ENCODE assay signal across 15 mouse cellular contexts in the genomic region with DNA sequence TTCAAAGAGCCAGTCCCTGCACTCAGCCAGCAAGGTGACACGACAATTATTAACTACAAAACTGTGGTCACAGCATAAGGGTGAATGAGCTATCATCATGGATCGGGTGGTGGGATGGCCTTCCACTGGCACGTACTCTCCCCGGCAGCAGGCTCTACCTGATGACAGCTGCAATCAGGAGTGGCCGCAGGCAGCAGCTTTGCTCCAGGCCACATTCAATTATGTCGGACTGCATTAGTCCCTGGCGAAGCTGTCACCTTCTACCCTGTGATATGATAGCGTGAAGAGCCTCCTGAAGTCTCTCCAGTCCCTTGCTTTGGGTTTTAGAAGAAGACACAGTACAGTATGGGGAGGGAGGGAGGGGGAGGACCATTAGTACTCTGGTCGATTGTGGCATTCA.
A peak's percentile ranks its signal among the peaks of the same experiment; 100 is the strongest.
DNase-seq lines count a peak whose midpoint lies in the region; ATAC-seq and TF ChIP-seq lines count a peak whose summit lies in the region.
"Had no signal": no experiment of that assay in that cellular context is flagged by ENCODE, and none has a peak within 500 bp of the region (broad histone marks: within the 10 kb centered on the region; RNA-seq: fewer than 3 reads in every experiment).

No protein-coding gene starts in this region.

- H3K4me3 ChIP-seq in heart, embryonic 12.5 days, result no peak overlapping the region
- H3K4me3 ChIP-seq in heart, adult 2 months, result no peak overlapping the region
- no peak overlapping the region for H3K4me3 ChIP-seq in midbrain, embryonic 14.5 days (replicated peaks; ENCODE audit: low read depth, low read length)
- H3K4me3 ChIP-seq in lung, postnatal 0 days (ENCODE audit: low read depth, low read length), result no peak overlapping the region
- H3K4me3 ChIP-seq: forebrain, embryonic 15.5 days; limb, embryonic 15.5 days had no signal

- H3K36me3 ChIP-seq in heart, embryonic 12.5 days, result no peaks in the 10 kb centered on the region
- no peaks in the 10 kb centered on the region for H3K36me3 ChIP-seq in heart, adult 2 months (ENCODE audit: control insufficient read depth, insufficient read depth, low read length)
- no peaks in the 10 kb centered on the region for H3K36me3 ChIP-seq in midbrain, embryonic 14.5 days (ENCODE audit: control insufficient read depth, insufficient read depth, low read length)
- H3K36me3 ChIP-seq in lung, postnatal 0 days (ENCODE audit: insufficient read depth, low read length), result no peaks in the 10 kb centered on the region
- H3K36me3 ChIP-seq: forebrain, embryonic 15.5 days; limb, embryonic 15.5 days had no signal

- no peaks in the 10 kb centered on the region for H3K9me3 ChIP-seq in heart, embryonic 12.5 days (replicated peaks)
- no peaks in the 10 kb centered on the region for H3K9me3 ChIP-seq in midbrain, embryonic 14.5 days (ENCODE audit: control insufficient read depth, low read length)
- no peaks in the 10 kb centered on the region for H3K9me3 ChIP-seq in lung, postnatal 0 days (ENCODE audit: low read length)
- H3K9me3 ChIP-seq: forebrain, embryonic 15.5 days; limb, embryonic 15.5 days had no signal

- TF ChIP-seq EP300 in heart, adult 2 months (IDR thresholded peaks at IDR 0.05; ENCODE audit: insufficient read depth, low read depth, low read length), result no peak
- TF ChIP-seq EP300 in lung, postnatal 0 days (IDR thresholded peaks at IDR 0.05), result no peak

- intact Hi-C loops in heart, adult 2 months (cut with DNase I), result no loop called here

- DNase-seq in heart, adult 2 months, result no peak
- peak; percentile 15 for DNase-seq in brain, adult 2 months (ENCODE audit: low read depth, low spot score)
- DNase-seq in brain, embryonic 14.5 days (ENCODE audit: low read depth), result peak; percentile 39
- peak; percentile 33 for DNase-seq in midbrain, embryonic 14.5 days
- no peak for DNase-seq in thymus, postnatal 14 days
- no peak for DNase-seq in lung, postnatal 0 days (ENCODE audit: low spot score)
- DNase-seq: kidney, adult 8-10 months; kidney, postnatal 4 days; lung, adult 18-20 months; lung, postnatal 36 days; right cerebral cortex, postnatal 14 days had no signal

- WGBS in heart, embryonic 12.5 days, result 19% methylated on average over 9 of the region's 9 CpGs
- WGBS in heart, adult 2 months, result 38% methylated on average over 9 of the region's 9 CpGs
- 53% methylated on average over 9 of the region's 9 CpGs for WGBS in midbrain, embryonic 14.5 days
- 49% methylated on average over 9 of the region's 9 CpGs for WGBS in lung, postnatal 0 days

- peak overlapping the region; percentile 40 for H3K4me2 ChIP-seq in heart, embryonic 12.5 days
- H3K4me2 ChIP-seq in midbrain, embryonic 14.5 days (ENCODE audit: low read length), result no peak overlapping the region
- no peak overlapping the region for H3K4me2 ChIP-seq in lung, postnatal 0 days (replicated peaks; ENCODE audit: low read depth, low read length)
- H3K4me2 ChIP-seq: forebrain, embryonic 15.5 days; limb, embryonic 15.5 days had no signal

- H3K9ac ChIP-seq in heart, embryonic 12.5 days, result no peak overlapping the region
- H3K9ac ChIP-seq in heart, adult 2 months (ENCODE audit: low read depth, low read length), result no peak overlapping the region
- no peak overlapping the region for H3K9ac ChIP-seq in midbrain, embryonic 14.5 days (replicated peaks; ENCODE audit: low read length)
- no peak overlapping the region for H3K9ac ChIP-seq in lung, postnatal 0 days (replicated peaks; ENCODE audit: low read depth)
- H3K9ac ChIP-seq: forebrain, embryonic 15.5 days; limb, embryonic 15.5 days had no signal

- no peak overlapping the region for H3K27ac ChIP-seq in heart, embryonic 12.5 days (ENCODE audit: poor library complexity, severe bottlenecking)
- H3K27ac ChIP-seq in heart, adult 2 months, result no peak overlapping the region
- no peak overlapping the region for H3K27ac ChIP-seq in midbrain, embryonic 14.5 days (replicated peaks; ENCODE audit: low read depth, low read length)
- H3K27ac ChIP-seq in lung, postnatal 0 days (ENCODE audit: low read length), result no peak overlapping the region
- H3K27ac ChIP-seq: forebrain, embryonic 15.5 days; limb, embryonic 15.5 days had no signal

- H3K4me1 ChIP-seq in heart, embryonic 12.5 days (replicated peaks), result peaks cover 9% of the 10 kb centered on the region; the same call in 1 of the 2 replicates
- no peaks in the 10 kb centered on the region for H3K4me1 ChIP-seq in heart, adult 2 months (ENCODE audit: control insufficient read depth, insufficient read depth, low read length)
- no peaks in the 10 kb centered on the region for H3K4me1 ChIP-seq in midbrain, embryonic 14.5 days (ENCODE audit: control insufficient read depth, insufficient read depth, low read length)
- no peaks in the 10 kb centered on the region for H3K4me1 ChIP-seq in lung, postnatal 0 days (ENCODE audit: insufficient read depth, low read depth, low read length)
- H3K4me1 ChIP-seq: forebrain, embryonic 15.5 days; limb, embryonic 15.5 days had no signal

- no peaks in the 10 kb centered on the region for H3K79me2 ChIP-seq in heart, adult 2 months (replicated peaks; ENCODE audit: control insufficient read depth, insufficient read depth, low read length)

- no peak for TF ChIP-seq CTCF in heart, adult 2 months (IDR thresholded peaks at IDR 0.05)
- TF ChIP-seq CTCF in brain, embryonic 14.5 days (IDR thresholded peaks at IDR 0.05; ENCODE audit: borderline replicate concordance, extremely low read depth, insufficient read depth, insufficient read length), result no peak
- no peak for TF ChIP-seq CTCF in lung, postnatal 0 days (IDR thresholded peaks at IDR 0.05)

- TF ChIP-seq POLR2A in heart, adult 2 months (IDR thresholded peaks at IDR 0.05; ENCODE audit: insufficient read depth, low read depth, low read length), result no peak
- no peak for TF ChIP-seq POLR2A in brain, embryonic 14.5 days (IDR thresholded peaks at IDR 0.05; ENCODE audit: borderline replicate concordance, extremely low read depth, insufficient read depth, insufficient read length, poor library complexity, severe bottlenecking)

- ATAC-seq in heart, embryonic 12.5 days (ENCODE audit: insufficient number of reproducible peaks, low FRiP score), result peak; percentile 57; the same call in 1 of the 2 replicates
- 0 out of 2 replicates have a peak, but pooled peaks have one; percentile 32 for ATAC-seq in midbrain, embryonic 14.5 days (ENCODE audit: low FRiP score, low TSS enrichment)
- ATAC-seq in lung, postnatal 0 days, result no peak
- ATAC-seq: forebrain, embryonic 15.5 days; inflammation-experienced regulatory T-cells, adult 6 months had no signal

- H3K27me3 ChIP-seq in heart, embryonic 12.5 days (replicated peaks), result no peaks in the 10 kb centered on the region
- no peaks in the 10 kb centered on the region for H3K27me3 ChIP-seq in heart, adult 2 months (ENCODE audit: control insufficient read depth, insufficient read depth, low read length)
- H3K27me3 ChIP-seq in midbrain, embryonic 14.5 days (ENCODE audit: control insufficient read depth, insufficient read depth, low read length), result no peaks in the 10 kb centered on the region
- H3K27me3 ChIP-seq in lung, postnatal 0 days (replicated peaks; ENCODE audit: insufficient read depth, low read length), result no peaks in the 10 kb centered on the region
- H3K27me3 ChIP-seq: forebrain, embryonic 15.5 days; limb, embryonic 15.5 days had no signal

Comparison
In these comparisons a context has a peak if more than half of its experiments do, and no peak if none do; other contexts are left out.
1. DNase-seq: peak in brain, adult 2 months (single experiment), brain, embryonic 14.5 days (single experiment) and midbrain, embryonic 14.5 days (single experiment); none in heart, adult 2 months (0 of 2), thymus, postnatal 14 days (single experiment) and lung, postnatal 0 days (single experiment).